Mouse (Mus musculus) large intestine, adult 2 months (tissue): Measurements from ENCODE around the gene Col5a2. TPM values are rescaled to one million over a fixed set of nuclear protein-coding genes. Genes with fewer than 3 reads are reported as not detected.
"Not testable (repeated sequence)": the region's sequence is repeated elsewhere in the genome, so short reads cannot be mapped to it uniquely, and the experiment has no call there.

ENCODE experiments used
- DNase-seq: peaks from one replicate; pipeline ENCODE4 v3.0.0-alpha.2; 2012; ENCODE audit warnings: low read depth, low spot score
- WGBS: fragments of 180-500 bp; shearing (Covaris S2); methylation state at CpG from one replicate; pipeline ENCODE4 v1.1.7; 2018; 5-methylcytosine and 5-hydroxymethylcytosine counted together
- polyA plus RNA-seq: library from polyadenylated mRNA; depleted of rRNA; stranded (reverse); fragments of >200 nt; gene quantifications from 2 replicates; pipeline ENCODE4 v1.2.3, GENCODE M21; 2012; rRNA removed

Gene Col5a2
- polyA plus RNA-seq, 1 experiment, result 5.3 TPM

GRCm38 (mm10) chr1:45431922-45432321 is 71.2 kb downstream of the Col5a2 start:
- DNase-seq, result no peak
- WGBS, result 4% methylated on average over 3 of the region's 3 CpGs

- DNase-seq, result no peak
- WGBS, result 62% methylated on average over 4 of the region's 4 CpGs
Measured at GRCm38 (mm10) chr1:45430520-45430919, 72.6 kb downstream of the Col5a2 start.

- WGBS, result 86% methylated on average over 5 of the region's 5 CpGs
- DNase-seq, result not testable (repeated sequence)
Measured at GRCm38 (mm10) chr1:45429145-45429544, 73.9 kb downstream of the Col5a2 start.

- 57% methylated on average over 5 of the region's 5 CpGs for WGBS
- DNase-seq, result no peak
Measured at GRCm38 (mm10) chr1:45423915-45424314, 79.2 kb downstream of the Col5a2 start.

GRCm38 (mm10) chr1:45420554-45420953 is 82.5 kb downstream of the Col5a2 start:
- no peak for DNase-seq

GRCm38 (mm10) chr1:45419858-45420257 is 83.2 kb downstream of the Col5a2 start:
- 62% methylated on average over 2 of the region's 2 CpGs for WGBS
- DNase-seq, result no peak

GRCm38 (mm10) chr1:45381866-45382265 is 121.2 kb downstream of the Col5a2 start:
- no peak for DNase-seq
- 68% methylated on average over 2 of the region's 2 CpGs for WGBS

GRCm38 (mm10) chr1:45379992-45380690 is 122.9 kb downstream of the Col5a2 start:
- no peak for DNase-seq
- 63% methylated on average over 7 of the region's 7 CpGs for WGBS

GRCm38 (mm10) chr1:45365427-45365826 is 137.7 kb downstream of the Col5a2 start:
- DNase-seq, result no peak
- WGBS, result 35% methylated on average over 1 of the region's 1 CpGs

GRCm38 (mm10) chr1:45363274-45363673 is 139.8 kb downstream of the Col5a2 start:
- DNase-seq, result no peak
- WGBS, result 97% methylated on average over 2 of the region's 2 CpGs

- WGBS, result 90% methylated on average over 2 of the region's 2 CpGs
- no peak for DNase-seq
Measured at GRCm38 (mm10) chr1:45359673-45360072, 143.4 kb downstream of the Col5a2 start.

- 57% methylated on average over 2 of the region's 2 CpGs for WGBS
Measured at GRCm38 (mm10) chr1:45359147-45359546, 143.9 kb downstream of the Col5a2 start.

GRCm38 (mm10) chr1:45358020-45358419 is 145.1 kb downstream of the Col5a2 start:
- DNase-seq, result no peak
- 88% methylated on average over 1 of the region's 1 CpGs for WGBS

More at GRCm38 (mm10) chr1:45359147-45359546, 143.9 kb downstream of the Col5a2 start:
- no peak for DNase-seq

- no peak for DNase-seq
- 66% methylated on average over 4 of the region's 4 CpGs for WGBS
Measured at GRCm38 (mm10) chr1:45355944-45356343, 147.1 kb downstream of the Col5a2 start.

GRCm38 (mm10) chr1:45329149-45329548 is 173.9 kb downstream of the Col5a2 start:
- 85% methylated on average over 1 of the region's 1 CpGs for WGBS
- no peak for DNase-seq

Other genes with a start within 250 kb of the Col5a2 start
- gene Col3a1, start 191.7 kb downstream of the Col5a2 start, polyA plus RNA-seq, result 68.3 and 68.7 TPM in 2 replicates